Mouse (Mus musculus) layer of hippocampus, adult 9-11 months (tissue): ENCODE measurements at regions not wholly inside any gene's neighbourhood (a gene's known extent, or its start where the extent isn't known, plus 50 kb on each side); places are given as distances from the start of the nearest gene placed in this dataset.

Experiments used
- DNase-seq: peaks from one replicate; pipeline ENCODE4 v3.0.0; 2022

GRCm38 (mm10) chr6:84514623-84515022 lies 79.1 kb downstream of the Cyp26b1 start:
- no peak for DNase-seq

GRCm38 (mm10) chr6:84508598-84508997 lies 85.1 kb downstream of the Cyp26b1 start:
- no peak for DNase-seq

GRCm38 (mm10) chr6:84506675-84507074 lies 87.0 kb downstream of the Cyp26b1 start:
- no peak for DNase-seq

DNA sequence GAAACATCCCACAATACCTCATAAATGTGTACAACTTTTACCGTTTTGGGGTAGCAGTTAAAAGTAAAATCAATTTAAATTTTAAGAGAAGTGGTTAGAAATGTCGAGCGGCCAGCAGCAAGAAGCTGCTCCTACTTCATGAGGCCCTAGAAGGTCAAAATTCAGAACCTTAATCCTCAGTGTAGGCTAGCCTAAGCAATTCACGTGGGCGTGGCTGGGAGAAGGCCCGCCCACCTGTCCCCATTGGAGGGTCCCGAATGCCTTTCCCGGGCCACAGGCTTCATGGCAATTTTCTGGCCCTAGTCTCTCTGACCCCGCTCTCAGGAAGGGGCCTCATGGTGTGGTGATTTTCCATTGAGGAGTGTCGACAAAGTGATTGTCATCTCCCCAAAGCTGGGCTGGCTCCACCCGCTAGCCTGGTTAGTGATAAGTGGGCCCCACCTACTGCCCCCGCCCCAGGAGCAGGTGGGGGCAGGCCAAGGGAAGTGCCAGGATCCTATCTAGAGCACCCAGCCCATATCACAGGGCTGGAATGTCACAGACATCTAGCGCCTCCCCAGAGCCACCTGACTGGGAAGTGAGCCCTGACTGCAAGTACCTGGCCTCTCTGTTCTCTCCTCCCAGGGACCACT lies 93.3 kb downstream of the Cyp26b1 start:
- no peak for DNase-seq

- no peak for DNase-seq
These were observed 95.6 kb downstream of the Cyp26b1 start for GRCm38 (mm10) chr6:84498076-84498475.

DNA sequence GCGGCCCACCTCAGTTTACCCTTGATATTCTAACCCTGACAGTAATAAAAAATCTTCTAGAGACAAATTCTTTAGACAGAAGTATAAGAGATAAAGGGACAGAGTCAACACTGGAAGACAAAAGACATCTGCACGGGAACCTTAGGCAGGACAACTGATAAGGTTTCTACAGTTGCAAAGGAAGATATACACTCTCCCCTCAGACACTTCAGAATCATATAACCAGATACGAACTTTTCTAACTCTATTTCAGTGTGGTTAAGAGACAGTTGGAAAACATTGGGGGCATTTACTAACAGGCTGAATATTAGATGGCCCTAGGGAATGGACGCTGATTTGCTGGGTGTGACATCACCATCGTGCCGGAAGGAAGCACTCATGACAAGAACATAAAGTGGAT lies 100.0 kb downstream of the Cyp26b1 start:
- no peak for DNase-seq

DNA sequence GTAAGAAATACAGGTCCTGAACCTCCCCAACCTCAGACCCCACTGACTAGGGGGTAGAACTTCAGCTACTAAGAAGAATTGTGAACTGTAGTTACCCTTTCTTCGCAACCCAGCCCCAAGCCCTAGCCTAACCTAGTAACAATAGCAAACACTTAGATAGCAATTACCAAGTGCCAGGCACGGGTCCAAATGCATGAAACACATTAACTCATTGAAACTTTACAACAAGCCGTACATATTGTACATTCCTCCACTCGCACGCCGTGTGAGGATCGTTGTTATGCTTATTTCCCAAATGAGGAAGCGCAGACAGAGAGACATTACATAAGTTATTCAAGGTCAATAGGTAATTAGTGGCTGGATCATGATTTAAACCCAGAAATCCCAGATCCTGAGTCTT lies 100.5 kb downstream of the Cyp26b1 start:
- no peak for DNase-seq

- DNase-seq: no peak
These were observed 101.1 kb downstream of the Cyp26b1 start for GRCm38 (mm10) chr6:84492594-84492993.

GRCm38 (mm10) chr6:84491106-84491505 lies 102.6 kb downstream of the Cyp26b1 start:
- no peak for DNase-seq

GRCm38 (mm10) chr6:84481205-84481604 lies 112.5 kb downstream of the Cyp26b1 start:
- no peak for DNase-seq

DNA sequence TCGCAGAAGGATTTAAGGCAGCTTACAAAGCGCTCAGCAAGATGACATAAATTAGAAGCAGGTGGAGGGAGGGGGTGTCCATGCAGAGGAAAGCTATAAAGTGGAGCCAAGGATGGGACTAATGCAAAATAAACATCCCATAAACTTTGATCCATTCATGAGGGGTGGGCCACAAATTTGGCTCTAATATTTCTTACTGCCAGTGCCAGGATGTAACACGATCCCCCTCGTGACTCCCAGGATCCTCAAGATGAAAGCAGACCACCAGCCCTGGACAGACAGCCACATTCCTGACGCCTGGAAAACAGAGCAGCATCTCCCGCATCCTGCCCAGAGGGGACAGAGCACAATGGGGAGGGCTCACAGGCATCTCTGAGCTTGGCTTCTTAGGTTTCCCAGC lies 116.6 kb downstream of the Cyp26b1 start:
- no peak for DNase-seq

DNA sequence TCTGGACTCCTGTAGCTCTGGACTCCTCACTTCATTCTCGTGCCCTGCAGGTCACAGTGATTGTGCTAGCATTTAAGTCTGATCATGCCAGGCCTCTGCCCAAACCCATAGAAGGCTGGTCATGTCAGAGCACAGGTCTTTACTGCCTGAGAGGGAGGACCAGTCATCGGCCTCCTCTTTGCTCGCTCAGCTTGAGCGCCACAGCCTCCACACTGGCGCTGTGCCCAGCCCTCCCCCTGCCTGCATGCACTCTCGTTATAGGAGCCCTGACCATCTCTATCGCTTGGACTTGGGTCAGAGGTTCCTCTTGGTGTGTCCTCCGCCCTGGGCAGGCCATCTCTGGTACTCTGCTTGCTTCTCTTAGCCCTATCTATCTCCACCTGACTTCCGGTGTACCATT lies 117.2 kb downstream of the Cyp26b1 start:
- no peak for DNase-seq

GRCm38 (mm10) chr6:84474835-84475234 lies 118.9 kb downstream of the Cyp26b1 start:
- peak; percentile 15 for DNase-seq

GRCm38 (mm10) chr6:84473171-84473570 lies 120.5 kb downstream of the Cyp26b1 start:
- DNase-seq: no peak

- DNase-seq: no peak
These were observed 121.4 kb downstream of the Cyp26b1 start for GRCm38 (mm10) chr6:84472287-84472686.

DNA sequence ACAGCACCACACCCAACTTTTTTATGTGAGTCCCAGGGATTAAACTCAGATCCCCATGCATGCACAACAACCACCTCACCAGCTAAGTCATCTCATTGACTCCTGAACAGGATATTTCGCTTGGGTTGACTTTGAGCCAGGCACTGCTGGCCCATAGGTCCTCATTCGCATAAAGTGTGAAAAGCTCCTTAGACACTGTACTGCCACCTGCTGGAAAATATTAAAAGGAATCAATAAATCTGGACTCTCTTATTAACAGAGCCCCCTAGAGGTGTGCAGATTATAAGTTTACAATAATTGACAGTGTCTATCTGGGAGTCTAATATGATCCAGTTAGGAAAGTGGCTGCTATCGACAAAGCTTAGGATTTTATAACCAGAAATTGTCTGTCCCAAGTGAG lies 126.4 kb downstream of the Cyp26b1 start:
- DNase-seq: no peak

- DNase-seq: peak; percentile 79
These were observed 127.5 kb downstream of the Cyp26b1 start for GRCm38 (mm10) chr6:84466223-84466622.

DNA sequence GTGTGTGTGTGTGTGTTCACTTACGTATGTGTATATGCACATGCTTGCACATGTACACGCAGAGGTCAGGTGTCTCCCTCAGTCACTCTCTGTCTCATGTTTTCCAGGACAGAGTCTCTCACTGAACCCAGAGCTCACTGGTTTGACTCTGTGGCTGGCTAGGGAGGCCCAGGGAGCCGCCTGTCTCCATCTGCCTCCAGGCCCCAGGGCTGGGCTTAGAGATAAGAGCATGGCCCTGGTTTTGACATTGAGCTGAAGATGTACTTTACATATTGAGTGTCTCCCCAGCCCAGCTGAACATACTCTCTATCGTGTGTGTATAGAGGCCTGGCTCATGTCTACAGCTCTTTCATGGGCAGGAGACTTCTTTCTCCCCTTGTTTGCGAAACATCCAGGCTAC lies 128.1 kb downstream of the Cyp26b1 start:
- no peak for DNase-seq

GRCm38 (mm10) chr6:84463592-84464367 lies 129.9 kb downstream of the Cyp26b1 start:
- no peak for DNase-seq

DNA sequence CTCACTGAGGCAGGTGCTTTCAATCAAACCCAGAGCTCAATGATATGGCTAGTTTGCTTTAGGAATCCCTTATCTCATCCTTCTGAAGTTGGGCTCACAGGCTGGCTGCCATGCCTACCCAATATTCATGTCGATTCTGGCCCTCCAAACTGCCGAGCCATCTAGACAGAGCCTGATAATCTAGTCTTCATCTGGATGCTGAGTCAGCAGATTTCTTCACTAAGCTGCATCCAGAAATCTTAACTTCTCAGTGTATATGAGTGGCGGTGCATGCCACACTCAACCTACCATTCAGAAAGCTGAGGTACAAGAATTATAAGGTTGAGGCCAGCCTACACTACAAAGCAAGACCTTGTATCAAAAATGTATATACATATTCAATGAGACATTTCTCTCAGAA lies 136.9 kb downstream of the Cyp26b1 start:
- no peak for DNase-seq

DNA sequence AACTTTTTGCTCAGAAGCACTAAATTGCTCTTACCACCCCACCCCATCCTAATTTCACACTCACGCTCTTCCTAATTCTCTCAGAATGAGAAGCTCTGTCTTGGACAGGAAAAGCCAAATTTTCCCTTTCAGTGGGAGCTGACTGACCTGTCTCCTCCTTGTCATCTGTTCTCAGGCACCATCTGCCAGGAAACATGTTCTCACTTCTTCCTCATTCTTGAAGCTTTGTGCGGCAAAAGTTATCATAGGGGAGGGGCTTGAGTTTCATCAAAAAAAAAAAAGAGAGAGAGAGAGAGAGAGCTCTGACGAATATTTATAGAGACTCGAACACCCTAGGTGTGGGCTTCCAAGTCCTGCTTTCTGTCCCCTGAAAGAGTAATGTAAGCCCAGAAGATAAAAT lies 148.6 kb downstream of the Cyp26b1 start:
- no peak for DNase-seq

DNA sequence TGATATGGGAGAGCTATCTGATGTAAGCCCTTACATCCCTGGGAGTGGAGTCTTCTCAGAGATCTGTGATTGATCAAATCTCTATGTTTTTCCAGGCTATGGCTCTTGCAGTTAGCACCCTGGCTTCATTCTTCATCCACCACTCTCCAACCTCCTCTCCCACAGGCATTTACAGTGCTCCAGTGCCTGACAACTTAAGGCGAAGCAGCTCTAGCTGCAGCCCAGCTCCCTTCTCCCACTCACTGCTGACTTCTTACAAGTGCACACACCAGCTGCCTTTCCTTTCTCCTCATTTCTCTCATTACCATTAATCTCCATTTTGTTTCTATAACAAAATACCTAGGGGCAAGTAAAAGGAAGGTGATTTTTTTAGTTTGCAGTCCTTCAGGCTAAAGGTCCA lies 151.0 kb downstream of the Cyp26b1 start:
- peak; percentile 27 for DNase-seq

GRCm38 (mm10) chr6:84441721-84442480 lies 151.8 kb downstream of the Cyp26b1 start:
- no peak for DNase-seq

GRCm38 (mm10) chr6:84436716-84437115 lies 157.0 kb downstream of the Cyp26b1 start:
- no peak for DNase-seq
